Mouse (Mus musculus): ENCODE measurements around the gene Pias1.

- TF ChIP-seq CTCF (IDR thresholded peaks at IDR 0.05; ENCODE audit: control insufficient read depth, insufficient read depth, low read length), result no peak
- TF ChIP-seq POLR2A (IDR thresholded peaks at IDR 0.05; ENCODE audit: borderline replicate concordance, control insufficient read depth, low read depth, low read length), result no peak
Measured at GRCm38 (mm10) chr9:62857216-62857615, 130.5 kb downstream of the Pias1 start.
